Mouse (Mus musculus): ENCODE measurements at regions not wholly inside any gene's neighbourhood (a gene's known extent, or its start where the extent isn't known, plus 50 kb on each side); places are given as distances from the start of the nearest gene placed in this dataset.

- H3K4me2 ChIP-seq (ENCODE audit: low read depth) = no peak overlapping the region
- H3K9ac ChIP-seq (ENCODE audit: low read length) = no peak overlapping the region
- no peaks in the 10 kb centered on the region for H3K9me3 ChIP-seq (ENCODE audit: control insufficient read depth, low read length)
- H3K4me1 ChIP-seq (ENCODE audit: control insufficient read depth, insufficient read depth, low read length) = no peaks in the 10 kb centered on the region
- H3K4me3 ChIP-seq (ENCODE audit: low read depth, low read length) = no peak overlapping the region
- H3K27me3 ChIP-seq (ENCODE audit: control insufficient read depth, insufficient read depth, low read length) = no peaks in the 10 kb centered on the region
- no peak for ATAC-seq (ENCODE audit: insufficient read depth, low FRiP score, low TSS enrichment)
- DNase-seq (ENCODE audit: low spot score) = no peak
- H3K27ac ChIP-seq (ENCODE audit: low read depth, low read length) = no peak overlapping the region
- 83% methylated on average over 7 of the region's 7 CpGs for WGBS
- H3K36me3 ChIP-seq (ENCODE audit: control insufficient read depth, insufficient read depth, low read length) = no peaks in the 10 kb centered on the region
Measured at GRCm38 (mm10) chr15:96770299-96770698, 70.8 kb upstream of the Slc38a2 start.

DNA sequence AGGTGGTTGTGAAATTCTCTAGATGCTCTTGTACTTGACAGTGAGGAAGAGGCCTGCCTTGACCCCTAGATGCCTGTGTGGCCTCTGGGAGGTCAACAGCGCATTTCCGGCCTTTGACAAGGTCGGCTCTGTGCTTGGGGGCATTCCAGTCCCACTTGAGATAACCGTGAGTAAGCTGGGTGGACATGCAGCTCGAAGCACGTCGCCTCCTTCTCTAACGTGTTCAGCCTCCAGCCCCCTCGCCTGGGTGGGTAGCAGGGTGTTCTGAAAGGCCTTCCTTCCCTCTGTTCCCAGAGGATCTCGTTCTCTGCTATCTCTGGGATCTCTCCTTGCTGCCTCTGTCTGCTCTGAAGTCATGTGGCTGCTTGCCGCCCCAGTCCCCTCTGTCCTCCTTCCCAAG, 70.2 kb upstream of the Slc38a2 start:
- DNase-seq (ENCODE audit: low spot score) (no peak), ATAC-seq (ENCODE audit: insufficient read depth, low FRiP score, low TSS enrichment) (no peak)
- no peak overlapping the region for H3K27ac ChIP-seq (ENCODE audit: low read depth, low read length)
- H3K4me2 ChIP-seq (ENCODE audit: low read depth) = no peak overlapping the region
- WGBS = 74% methylated on average over 11 of the region's 11 CpGs
- no peaks in the 10 kb centered on the region for H3K9me3 ChIP-seq (ENCODE audit: control insufficient read depth, low read length)
- H3K36me3 ChIP-seq (ENCODE audit: control insufficient read depth, insufficient read depth, low read length) = no peaks in the 10 kb centered on the region
- no peaks in the 10 kb centered on the region for H3K4me1 ChIP-seq (ENCODE audit: control insufficient read depth, insufficient read depth, low read length)
- no peak overlapping the region for H3K4me3 ChIP-seq (ENCODE audit: low read depth, low read length)
- no peak overlapping the region for H3K9ac ChIP-seq (ENCODE audit: low read length)
- no peaks in the 10 kb centered on the region for H3K27me3 ChIP-seq (ENCODE audit: control insufficient read depth, insufficient read depth, low read length)

- no peak overlapping the region for H3K4me2 ChIP-seq (ENCODE audit: low read depth)
Measured at GRCm38 (mm10) chr15:96768301-96768993, 68.9 kb upstream of the Slc38a2 start.

GRCm38 (mm10) chr15:96767188-96767587, 67.7 kb upstream of the Slc38a2 start:
- ATAC-seq (ENCODE audit: insufficient read depth, low FRiP score, low TSS enrichment) = no peak
- WGBS = 90% methylated on average over 5 of the region's 5 CpGs
- no peaks in the 10 kb centered on the region for H3K4me1 ChIP-seq (ENCODE audit: control insufficient read depth, insufficient read depth, low read length)

More at GRCm38 (mm10) chr15:96768301-96768993, 68.9 kb upstream of the Slc38a2 start:
- Histone ChIP-seq H3K4me1 (ENCODE audit: control insufficient read depth, insufficient read depth, low read length) (no peaks in the 10 kb centered on the region), H3K27me3 (ENCODE audit: control insufficient read depth, insufficient read depth, low read length) (no peaks in the 10 kb centered on the region), H3K4me3 (ENCODE audit: low read depth, low read length) (no peak overlapping the region), H3K27ac (ENCODE audit: low read depth, low read length) (no peak overlapping the region), H3K36me3 (ENCODE audit: control insufficient read depth, insufficient read depth, low read length) (no peaks in the 10 kb centered on the region), H3K9ac (ENCODE audit: low read length) (no peak overlapping the region), H3K9me3 (ENCODE audit: control insufficient read depth, low read length) (no peaks in the 10 kb centered on the region)
- ATAC-seq (ENCODE audit: insufficient read depth, low FRiP score, low TSS enrichment) = no peak
- no peak for DNase-seq (ENCODE audit: low spot score)
- WGBS = 86% methylated on average over 19 of the region's 19 CpGs

GRCm38 (mm10) chr15:96766238-96766637, 66.7 kb upstream of the Slc38a2 start:
- no peak for ATAC-seq (ENCODE audit: insufficient read depth, low FRiP score, low TSS enrichment)
- no peak for DNase-seq (ENCODE audit: low spot score)
- H3K4me3 ChIP-seq (ENCODE audit: low read depth, low read length) = no peak overlapping the region

More at GRCm38 (mm10) chr15:96767188-96767587, 67.7 kb upstream of the Slc38a2 start:
- H3K36me3 ChIP-seq (ENCODE audit: control insufficient read depth, insufficient read depth, low read length) = no peaks in the 10 kb centered on the region
- H3K4me2 ChIP-seq (ENCODE audit: low read depth) = no peak overlapping the region
- H3K9ac ChIP-seq (ENCODE audit: low read length) = no peak overlapping the region
- no peaks in the 10 kb centered on the region for H3K9me3 ChIP-seq (ENCODE audit: control insufficient read depth, low read length)
- no peak overlapping the region for H3K4me3 ChIP-seq (ENCODE audit: low read depth, low read length)
- no peaks in the 10 kb centered on the region for H3K27me3 ChIP-seq (ENCODE audit: control insufficient read depth, insufficient read depth, low read length)
- H3K27ac ChIP-seq (ENCODE audit: low read depth, low read length) = no peak overlapping the region
- DNase-seq (ENCODE audit: low spot score) = no peak

DNA sequence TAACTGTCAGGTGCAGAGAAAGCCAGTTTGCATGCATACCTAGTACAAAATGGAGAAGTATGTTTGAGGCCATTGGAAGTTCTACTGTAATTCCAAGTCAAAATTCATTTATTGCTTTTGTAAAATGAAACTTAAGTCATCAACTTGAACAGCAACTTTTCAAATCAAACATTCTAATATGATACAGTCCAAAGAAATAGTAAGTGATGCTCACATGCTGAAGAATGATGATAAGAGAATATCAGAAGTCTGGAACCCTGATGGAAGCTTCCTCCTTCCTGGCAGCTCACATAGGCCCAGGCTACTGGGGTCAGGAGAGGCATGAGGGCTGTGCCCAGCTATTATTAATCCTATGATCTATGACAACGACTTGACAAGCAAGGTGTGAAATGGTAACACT, 64.1 kb upstream of the Slc38a2 start:
- ATAC-seq (ENCODE audit: insufficient read depth, low FRiP score, low TSS enrichment) (no peak), DNase-seq (ENCODE audit: low spot score) (no peak)
- Histone ChIP-seq H3K36me3 (ENCODE audit: control insufficient read depth, insufficient read depth, low read length) (no peaks in the 10 kb centered on the region), H3K9me3 (ENCODE audit: control insufficient read depth, low read length) (no peaks in the 10 kb centered on the region), H3K9ac (ENCODE audit: low read length) (no peak overlapping the region), H3K4me3 (ENCODE audit: low read depth, low read length) (no peak overlapping the region), H3K4me2 (ENCODE audit: low read depth) (no peak overlapping the region), H3K27ac (ENCODE audit: low read depth, low read length) (no peak overlapping the region), H3K27me3 (ENCODE audit: control insufficient read depth, insufficient read depth, low read length) (no peaks in the 10 kb centered on the region), H3K4me1 (ENCODE audit: control insufficient read depth, insufficient read depth, low read length) (no peaks in the 10 kb centered on the region)
- WGBS = 83% methylated on average over 1 of the region's 1 CpGs

More at GRCm38 (mm10) chr15:96766238-96766637, 66.7 kb upstream of the Slc38a2 start:
- 95% methylated on average over 9 of the region's 9 CpGs for WGBS
- no peak overlapping the region for H3K9ac ChIP-seq (ENCODE audit: low read length)
- H3K27ac ChIP-seq (ENCODE audit: low read depth, low read length) = no peak overlapping the region
- no peaks in the 10 kb centered on the region for H3K4me1 ChIP-seq (ENCODE audit: control insufficient read depth, insufficient read depth, low read length)
- H3K27me3 ChIP-seq (ENCODE audit: control insufficient read depth, insufficient read depth, low read length) = no peaks in the 10 kb centered on the region
- H3K9me3 ChIP-seq (ENCODE audit: control insufficient read depth, low read length) = no peaks in the 10 kb centered on the region
- no peaks in the 10 kb centered on the region for H3K36me3 ChIP-seq (ENCODE audit: control insufficient read depth, insufficient read depth, low read length)
- no peak overlapping the region for H3K4me2 ChIP-seq (ENCODE audit: low read depth)

DNA sequence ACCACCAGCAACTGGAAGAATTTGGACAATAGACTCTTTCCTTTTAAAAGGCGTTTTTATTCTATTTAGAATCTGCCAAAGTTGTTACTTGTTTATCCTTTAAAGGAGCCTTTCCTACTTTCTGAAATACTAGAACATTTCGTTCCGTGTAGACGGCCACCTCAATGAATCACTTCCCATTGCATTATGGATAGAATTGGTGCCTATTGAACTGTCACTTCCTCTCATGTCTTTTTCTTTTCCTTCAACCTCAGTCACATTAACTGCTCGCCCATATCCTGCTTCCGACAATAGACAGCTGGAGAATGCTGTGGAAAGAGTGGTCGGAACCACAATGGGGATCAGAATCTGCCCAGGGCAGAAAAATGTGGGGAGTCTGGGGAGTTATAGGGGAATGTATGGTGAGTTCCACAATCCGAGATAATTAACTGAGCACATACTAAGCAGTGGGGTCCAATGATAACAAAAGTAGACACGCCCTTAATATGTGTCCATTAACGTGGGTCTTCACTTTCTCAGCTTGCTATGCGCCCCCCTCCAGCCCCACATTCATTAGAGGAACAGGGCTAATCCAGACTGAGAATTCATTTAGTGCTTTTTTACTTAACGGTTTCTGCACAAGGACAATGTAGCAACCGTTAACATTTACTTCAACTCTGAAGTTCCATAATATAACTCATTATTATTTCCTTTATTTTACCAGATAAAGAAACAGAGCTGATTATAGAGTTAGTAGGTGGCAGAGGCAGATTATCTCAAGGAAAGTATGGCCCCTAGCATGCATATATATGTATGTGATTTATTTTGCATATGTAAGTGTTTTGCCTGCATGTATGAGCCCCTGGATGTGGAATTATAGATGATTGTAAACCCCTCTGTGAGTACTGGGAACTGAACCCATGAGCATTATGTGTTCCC, 59.8 kb upstream of the Slc38a2 start:
- Histone ChIP-seq H3K27me3 (ENCODE audit: control insufficient read depth, insufficient read depth, low read length) (no peaks in the 10 kb centered on the region), H3K9me3 (ENCODE audit: control insufficient read depth, low read length) (no peaks in the 10 kb centered on the region), H3K4me2 (ENCODE audit: low read depth) (no peak overlapping the region), H3K27ac (ENCODE audit: low read depth, low read length) (no peak overlapping the region), H3K36me3 (ENCODE audit: control insufficient read depth, insufficient read depth, low read length) (no peaks in the 10 kb centered on the region), H3K4me1 (ENCODE audit: control insufficient read depth, insufficient read depth, low read length) (no peaks in the 10 kb centered on the region), H3K4me3 (ENCODE audit: low read depth, low read length) (no peak overlapping the region), H3K9ac (ENCODE audit: low read length) (no peak overlapping the region)
- ATAC-seq (ENCODE audit: insufficient read depth, low FRiP score, low TSS enrichment) (no peak), DNase-seq (ENCODE audit: low spot score) (no peak)
- WGBS = 77% methylated on average over 13 of the region's 13 CpGs

DNA sequence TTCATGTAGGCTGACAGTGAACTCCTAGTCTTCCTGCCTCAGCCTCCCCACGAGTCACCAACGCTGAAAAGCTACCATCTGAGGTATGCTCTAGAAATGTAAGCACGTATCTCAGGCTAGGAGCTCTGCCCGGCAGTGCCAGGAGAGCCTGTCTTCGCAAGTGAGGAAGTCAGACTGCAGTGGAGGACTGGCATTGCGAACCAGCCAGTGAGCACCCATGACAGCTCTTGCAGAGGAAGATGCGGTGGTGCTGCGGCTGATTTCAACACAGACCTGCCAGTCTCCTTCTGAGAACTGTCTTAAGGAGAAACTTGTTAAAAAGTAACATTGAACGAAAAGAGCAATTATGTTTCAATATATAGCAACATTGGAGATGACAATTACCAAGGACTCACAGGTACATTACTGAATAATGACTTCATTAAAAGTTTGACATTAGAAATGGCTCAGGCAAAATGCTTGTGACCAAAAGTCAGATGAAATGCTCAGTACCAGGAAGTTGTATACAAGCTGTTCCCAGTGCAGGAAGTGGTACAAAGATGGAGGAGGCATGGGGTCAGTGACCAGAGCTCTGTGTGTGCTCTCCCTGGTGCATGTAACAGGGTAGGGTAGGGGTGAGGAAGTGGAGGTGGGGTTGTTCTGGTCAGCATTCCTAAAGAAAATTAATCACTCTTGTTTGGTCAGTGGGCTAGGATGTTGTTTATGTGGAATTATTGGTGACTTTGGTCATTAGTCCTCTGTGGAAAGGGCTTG, 58.1 kb upstream of the Slc38a2 start:
- Histone ChIP-seq H3K4me1 (ENCODE audit: control insufficient read depth, insufficient read depth, low read length) (no peaks in the 10 kb centered on the region), H3K4me2 (ENCODE audit: low read depth) (no peak overlapping the region), H3K9me3 (ENCODE audit: control insufficient read depth, low read length) (no peaks in the 10 kb centered on the region), H3K36me3 (ENCODE audit: control insufficient read depth, insufficient read depth, low read length) (no peaks in the 10 kb centered on the region), H3K4me3 (ENCODE audit: low read depth, low read length) (no peak overlapping the region), H3K27me3 (ENCODE audit: control insufficient read depth, insufficient read depth, low read length) (no peaks in the 10 kb centered on the region), H3K9ac (ENCODE audit: low read length) (no peak overlapping the region), H3K27ac (ENCODE audit: low read depth, low read length) (no peak overlapping the region)
- 86% methylated on average over 9 of the region's 9 CpGs for WGBS
- DNase-seq (ENCODE audit: low spot score) (no peak), ATAC-seq (ENCODE audit: insufficient read depth, low FRiP score, low TSS enrichment) (no peak)

Data from neural tube, embryonic 11.5 days (tissue).